Mouse (Mus musculus) gastrocnemius, adult 8-10 months (tissue): ENCODE data around the gene Wdr25. TPM values are rescaled to one million over a fixed set of nuclear protein-coding genes. Genes with fewer than 3 reads are reported as not detected.

Experiments used
- DNase-seq, 2 experiments: peaks; one replicate each; pipeline ENCODE4 v3.0.0; 2022; ENCODE audit warnings: low spot score in 2 of 2
- total RNA-seq, 4 experiments: library from RNA; stranded (reverse); gene quantifications; 2 replicates each; pipeline ENCODE4 v1.2.4; 2022

Gene Wdr25
- total RNA-seq, 4 experiments from 2014 or later: 3.7 to 4.8 (median 4.6) TPM

GRCm38 (mm10) chr12:108894432-108894816 is 993 bp downstream of the Wdr25 start:
- DNase-seq: no peak

GRCm38 (mm10) chr12:108896006-108896405 is 2.6 kb downstream of the Wdr25 start:
- DNase-seq: no peak

GRCm38 (mm10) chr12:108901346-108901745 is 7.9 kb downstream of the Wdr25 start:
- no peak for DNase-seq

GRCm38 (mm10) chr12:108902940-108903339 is 9.5 kb downstream of the Wdr25 start:
- DNase-seq: peak; percentile 16 to 46

- DNase-seq: peak; percentile 17 to 26
These were observed 10.3 kb downstream of the Wdr25 start for GRCm38 (mm10) chr12:108903600-108904275.

- DNase-seq: no peak
These were observed 10.8 kb downstream of the Wdr25 start for GRCm38 (mm10) chr12:108904276-108904653.

- DNase-seq: no peak
These were observed 12.3 kb downstream of the Wdr25 start for GRCm38 (mm10) chr12:108905620-108906302.

- no peak for DNase-seq
These were observed 13.0 kb downstream of the Wdr25 start for GRCm38 (mm10) chr12:108906398-108906797.

- DNase-seq: no peak
These were observed 16.5 kb downstream of the Wdr25 start for GRCm38 (mm10) chr12:108909846-108910433.

- no peak for DNase-seq
These were observed 19.0 kb downstream of the Wdr25 start for GRCm38 (mm10) chr12:108912442-108912841.

- DNase-seq: no peak
These were observed 20.8 kb downstream of the Wdr25 start for GRCm38 (mm10) chr12:108914198-108914597.

GRCm38 (mm10) chr12:108914709-108915340 is 21.4 kb downstream of the Wdr25 start:
- no peak for DNase-seq

- no peak for DNase-seq
These were observed 22.5 kb downstream of the Wdr25 start for GRCm38 (mm10) chr12:108915893-108916292.

- DNase-seq: no peak
These were observed 23.1 kb downstream of the Wdr25 start for GRCm38 (mm10) chr12:108916447-108917042.

GRCm38 (mm10) chr12:108917509-108917908 is 24.1 kb downstream of the Wdr25 start:
- DNase-seq: no peak

GRCm38 (mm10) chr12:108918753-108919152 is 25.3 kb downstream of the Wdr25 start:
- no peak for DNase-seq

- no peak for DNase-seq
These were observed 33.2 kb downstream of the Wdr25 start for GRCm38 (mm10) chr12:108926606-108927111.

- no peak for DNase-seq
These were observed 34.8 kb downstream of the Wdr25 start for GRCm38 (mm10) chr12:108928249-108928648.

GRCm38 (mm10) chr12:108929475-108929874 is 36.0 kb downstream of the Wdr25 start:
- no peak for DNase-seq

GRCm38 (mm10) chr12:108931341-108932053 is 38.1 kb downstream of the Wdr25 start:
- DNase-seq: no peak

GRCm38 (mm10) chr12:108932113-108932512 is 38.7 kb downstream of the Wdr25 start:
- no peak for DNase-seq
